Mouse (Mus musculus): ENCODE data around the gene Rnf169. TPM values are rescaled to one million over a fixed set of nuclear protein-coding genes. Genes with fewer than 3 reads are reported as not detected.
"Not testable (repeated sequence)": the region's sequence is repeated elsewhere in the genome, so short reads cannot be mapped to it uniquely, and the experiment has no call there.

Rnf169 gene
- polyA plus RNA-seq, 1 experiment from 2014 or later: 5.5 TPM

GRCm38 (mm10) chr7:99957226-99957965, 22.9 kb downstream of the Rnf169 start:
- WGBS: 69% methylated on average over 12 of the region's 12 CpGs
- H3K4me3 ChIP-seq (replicated peaks; ENCODE audit: low read length): no peak overlapping the region
- peaks cover 6% of the 10 kb centered on the region for H3K4me1 ChIP-seq (replicated peaks; ENCODE audit: control insufficient read depth, insufficient read depth, low read length)
- no peak overlapping the region for H3K27ac ChIP-seq (ENCODE audit: low read length)
- peak; percentile 47; the same call in 1 of the 2 replicates for ATAC-seq
- no peaks in the 10 kb centered on the region for H3K27me3 ChIP-seq (replicated peaks; ENCODE audit: control insufficient read depth, insufficient read depth, low read length)
- H3K36me3 ChIP-seq (ENCODE audit: control insufficient read depth, insufficient read depth): no peaks in the 10 kb centered on the region
- no peak overlapping the region for H3K4me2 ChIP-seq (ENCODE audit: low read length)
- no peak overlapping the region for H3K9ac ChIP-seq (replicated peaks; ENCODE audit: low read depth, low read length)
- H3K9me3 ChIP-seq (ENCODE audit: control insufficient read depth, low read length): no peaks in the 10 kb centered on the region

- H3K4me3 ChIP-seq (replicated peaks; ENCODE audit: low read length): no peak overlapping the region
- ATAC-seq: no peak
- no peak overlapping the region for H3K9ac ChIP-seq (replicated peaks; ENCODE audit: low read depth, low read length)
- no peak overlapping the region for H3K27ac ChIP-seq (ENCODE audit: low read length)
- no peaks in the 10 kb centered on the region for H3K27me3 ChIP-seq (replicated peaks; ENCODE audit: control insufficient read depth, insufficient read depth, low read length)
- H3K4me2 ChIP-seq (ENCODE audit: low read length): no peak overlapping the region
- WGBS: 94% methylated on average over 7 of the region's 7 CpGs
- no peaks in the 10 kb centered on the region for H3K9me3 ChIP-seq (ENCODE audit: control insufficient read depth, low read length)
- no peaks in the 10 kb centered on the region for H3K36me3 ChIP-seq (ENCODE audit: control insufficient read depth, insufficient read depth)
- H3K4me1 ChIP-seq (replicated peaks; ENCODE audit: control insufficient read depth, insufficient read depth, low read length): peaks cover 6% of the 10 kb centered on the region
These were observed 24.2 kb downstream of the Rnf169 start for GRCm38 (mm10) chr7:99956095-99956494.

- Histone ChIP-seq H3K4me2 (ENCODE audit: low read length) (no peak overlapping the region), H3K36me3 (ENCODE audit: control insufficient read depth, insufficient read depth) (no peaks in the 10 kb centered on the region), H3K4me1 (replicated peaks; ENCODE audit: control insufficient read depth, insufficient read depth, low read length) (peaks cover 6% of the 10 kb centered on the region), H3K9me3 (ENCODE audit: control insufficient read depth, low read length) (no peaks in the 10 kb centered on the region), H3K4me3 (replicated peaks; ENCODE audit: low read length) (no peak overlapping the region), H3K27ac (ENCODE audit: low read length) (no peak overlapping the region), H3K9ac (replicated peaks; ENCODE audit: low read depth, low read length) (no peak overlapping the region), H3K27me3 (replicated peaks; ENCODE audit: control insufficient read depth, insufficient read depth, low read length) (no peaks in the 10 kb centered on the region)
- WGBS: 92% methylated on average over 8 of the region's 8 CpGs
- ATAC-seq: no peak
These were observed 26.0 kb downstream of the Rnf169 start for GRCm38 (mm10) chr7:99954212-99954611.

DNA sequence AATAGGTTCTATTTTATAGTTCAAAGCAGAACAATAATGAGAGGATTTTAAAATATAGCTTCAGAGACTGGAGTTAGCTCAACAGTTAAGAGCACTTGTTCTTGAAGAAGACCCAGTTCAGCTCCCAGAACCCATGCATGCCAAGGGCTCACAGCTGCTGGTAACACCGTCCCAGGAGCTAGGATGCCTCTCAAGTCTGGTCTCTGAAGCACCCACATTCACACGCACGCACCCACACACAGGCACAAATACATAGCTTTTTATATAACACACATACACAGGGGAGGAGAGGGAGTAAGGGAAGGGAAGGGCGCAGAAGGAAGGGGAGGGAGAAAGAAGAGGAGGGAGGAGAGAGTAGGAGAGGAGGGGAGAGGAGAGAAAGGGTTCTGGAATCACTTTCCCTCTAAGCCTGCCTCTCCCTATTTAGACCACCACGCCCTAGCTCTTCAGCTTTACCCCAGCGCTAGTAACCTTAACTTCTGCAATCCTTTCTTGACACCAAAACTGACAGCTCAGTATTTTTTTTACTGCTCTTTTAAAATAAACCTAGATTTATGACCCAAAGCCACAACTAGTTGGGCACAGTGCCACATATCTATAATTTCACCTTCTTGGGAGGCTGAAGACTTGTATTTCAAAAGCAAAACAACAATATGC, 26.7 kb downstream of the Rnf169 start:
- H3K27ac ChIP-seq (ENCODE audit: low read length): no peak overlapping the region
- no peak for ATAC-seq
- WGBS: 90% methylated on average over 6 of the region's 6 CpGs
- H3K27me3 ChIP-seq (replicated peaks; ENCODE audit: control insufficient read depth, insufficient read depth, low read length): no peaks in the 10 kb centered on the region
- H3K4me3 ChIP-seq (replicated peaks; ENCODE audit: low read length): no peak overlapping the region
- no peaks in the 10 kb centered on the region for H3K9me3 ChIP-seq (ENCODE audit: control insufficient read depth, low read length)
- H3K4me2 ChIP-seq (ENCODE audit: low read length): no peak overlapping the region
- peaks cover 6% of the 10 kb centered on the region for H3K4me1 ChIP-seq (replicated peaks; ENCODE audit: control insufficient read depth, insufficient read depth, low read length)
- no peaks in the 10 kb centered on the region for H3K36me3 ChIP-seq (ENCODE audit: control insufficient read depth, insufficient read depth)
- no peak overlapping the region for H3K9ac ChIP-seq (replicated peaks; ENCODE audit: low read depth, low read length)

- peaks cover 11% of the 10 kb centered on the region; the same call in 1 of the 2 replicates for H3K36me3 ChIP-seq (ENCODE audit: control insufficient read depth, insufficient read depth)
- H3K27me3 ChIP-seq (replicated peaks; ENCODE audit: control insufficient read depth, insufficient read depth, low read length): no peaks in the 10 kb centered on the region
- H3K9me3 ChIP-seq (ENCODE audit: control insufficient read depth, low read length): no peaks in the 10 kb centered on the region
- no peak overlapping the region for H3K4me3 ChIP-seq (replicated peaks; ENCODE audit: low read length)
- 83% methylated on average over 9 of the region's 9 CpGs for WGBS
- no peaks in the 10 kb centered on the region; the same call in 1 of the 2 replicates for H3K4me1 ChIP-seq (replicated peaks; ENCODE audit: control insufficient read depth, insufficient read depth, low read length)
- no peak overlapping the region for H3K9ac ChIP-seq (replicated peaks; ENCODE audit: low read depth, low read length)
- no peak for ATAC-seq
- H3K4me2 ChIP-seq (ENCODE audit: low read length): no peak overlapping the region
- no peak overlapping the region for H3K27ac ChIP-seq (ENCODE audit: low read length)
These were observed 32.9 kb downstream of the Rnf169 start for GRCm38 (mm10) chr7:99947329-99947728.

DNA sequence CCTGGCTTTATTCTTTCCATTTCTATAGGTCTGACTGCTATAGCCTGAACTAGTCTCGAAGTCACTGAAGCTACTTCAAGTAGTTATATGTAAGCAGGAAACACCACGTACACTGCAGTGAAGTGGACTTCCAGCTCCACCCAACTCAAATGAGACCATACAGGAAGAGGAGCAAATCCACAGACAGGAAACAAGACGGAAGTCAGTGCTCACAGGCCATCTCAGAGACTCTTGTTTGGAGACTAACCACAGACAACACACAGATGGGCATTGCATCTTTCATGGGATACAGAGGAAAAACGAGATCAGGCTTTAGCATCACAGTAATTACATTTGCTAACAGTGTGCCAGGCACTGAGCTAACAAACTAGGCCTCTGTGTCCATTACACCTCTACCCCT, 33.9 kb downstream of the Rnf169 start:
- H3K4me3 ChIP-seq (replicated peaks; ENCODE audit: low read length): no peak overlapping the region
- peaks cover 11% of the 10 kb centered on the region; the same call in 1 of the 2 replicates for H3K36me3 ChIP-seq (ENCODE audit: control insufficient read depth, insufficient read depth)
- 93% methylated on average over 4 of the region's 4 CpGs for WGBS
- no peak overlapping the region for H3K27ac ChIP-seq (ENCODE audit: low read length)
- no peak overlapping the region for H3K4me2 ChIP-seq (ENCODE audit: low read length)
- no peak overlapping the region for H3K9ac ChIP-seq (replicated peaks; ENCODE audit: low read depth, low read length)
- ATAC-seq: no peak
- no peaks in the 10 kb centered on the region for H3K9me3 ChIP-seq (ENCODE audit: control insufficient read depth, low read length)
- no peaks in the 10 kb centered on the region for H3K27me3 ChIP-seq (replicated peaks; ENCODE audit: control insufficient read depth, insufficient read depth, low read length)
- no peaks in the 10 kb centered on the region; the same call in 1 of the 2 replicates for H3K4me1 ChIP-seq (replicated peaks; ENCODE audit: control insufficient read depth, insufficient read depth, low read length)

DNA sequence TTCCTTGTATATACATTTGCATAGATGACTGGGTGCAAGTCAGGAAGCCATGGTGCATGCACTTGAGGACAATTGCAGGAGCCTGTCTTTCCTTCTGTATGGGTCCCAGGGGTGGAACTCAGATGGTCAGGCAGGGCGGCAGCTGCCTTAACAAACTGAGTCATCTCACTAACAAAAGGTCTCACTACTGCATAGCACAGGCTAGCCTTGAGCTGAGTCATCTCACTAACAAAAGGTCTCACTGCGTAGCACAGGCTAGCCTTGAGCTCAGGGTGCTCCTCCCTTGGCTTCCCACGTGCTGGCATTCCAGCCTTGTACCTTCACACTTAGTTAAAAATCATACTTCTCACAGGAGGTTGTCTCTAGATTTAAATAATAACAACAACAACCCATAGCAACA, 34.3 kb downstream of the Rnf169 start:
- H3K9ac ChIP-seq (replicated peaks; ENCODE audit: low read depth, low read length): no peak overlapping the region
- no peak overlapping the region for H3K27ac ChIP-seq (ENCODE audit: low read length)
- peaks cover 11% of the 10 kb centered on the region; the same call in 1 of the 2 replicates for H3K36me3 ChIP-seq (ENCODE audit: control insufficient read depth, insufficient read depth)
- H3K4me3 ChIP-seq (replicated peaks; ENCODE audit: low read length): no peak overlapping the region
- WGBS: 96% methylated on average over 3 of the region's 3 CpGs
- H3K9me3 ChIP-seq (ENCODE audit: control insufficient read depth, low read length): no peaks in the 10 kb centered on the region
- no peak overlapping the region for H3K4me2 ChIP-seq (ENCODE audit: low read length)
- ATAC-seq: no peak
- no peaks in the 10 kb centered on the region; the same call in 1 of the 2 replicates for H3K4me1 ChIP-seq (replicated peaks; ENCODE audit: control insufficient read depth, insufficient read depth, low read length)
- H3K27me3 ChIP-seq (replicated peaks; ENCODE audit: control insufficient read depth, insufficient read depth, low read length): no peaks in the 10 kb centered on the region

DNA sequence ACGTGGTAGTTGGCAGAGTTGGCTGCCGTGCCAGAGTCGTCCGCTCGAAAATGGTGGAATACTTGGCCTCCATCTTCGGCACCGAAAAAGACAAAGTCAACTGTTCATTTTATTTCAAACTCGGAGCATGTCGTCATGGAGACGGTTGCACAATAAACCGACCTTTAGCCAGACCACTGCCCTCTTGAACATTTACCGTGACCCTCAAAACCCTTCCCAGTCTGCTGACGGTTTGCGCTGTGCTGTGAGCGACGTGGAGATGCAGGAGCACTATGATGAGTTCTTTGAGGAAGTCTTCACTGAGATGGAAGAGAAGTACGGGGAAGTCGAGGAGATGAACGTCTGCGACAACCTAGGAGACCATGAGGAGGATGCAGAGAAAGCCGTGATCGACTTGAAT, 35.2 kb downstream of the Rnf169 start:
- not testable (repeated sequence) for H3K27ac ChIP-seq (ENCODE audit: low read length); H3K27me3 ChIP-seq (replicated peaks; ENCODE audit: control insufficient read depth, insufficient read depth, low read length); ATAC-seq; H3K9ac ChIP-seq (replicated peaks; ENCODE audit: low read depth, low read length); H3K4me3 ChIP-seq (replicated peaks; ENCODE audit: low read length); H3K4me1 ChIP-seq (replicated peaks; ENCODE audit: control insufficient read depth, insufficient read depth, low read length); H3K4me2 ChIP-seq (ENCODE audit: low read length); H3K9me3 ChIP-seq (ENCODE audit: control insufficient read depth, low read length)
- WGBS: 96% methylated on average over 22 of the region's 22 CpGs
- H3K36me3 ChIP-seq (ENCODE audit: control insufficient read depth, insufficient read depth): peaks cover 11% of the 10 kb centered on the region; the same call in 1 of the 2 replicates

- no peak overlapping the region for H3K4me2 ChIP-seq (ENCODE audit: low read length)
- no peak overlapping the region for H3K4me3 ChIP-seq (replicated peaks; ENCODE audit: low read length)
- no peaks in the 10 kb centered on the region for H3K27me3 ChIP-seq (replicated peaks; ENCODE audit: control insufficient read depth, insufficient read depth, low read length)
- H3K27ac ChIP-seq (ENCODE audit: low read length): no peak overlapping the region
- no peaks in the 10 kb centered on the region for H3K9me3 ChIP-seq (ENCODE audit: control insufficient read depth, low read length)
- peaks cover 11% of the 10 kb centered on the region; the same call in 1 of the 2 replicates for H3K36me3 ChIP-seq (ENCODE audit: control insufficient read depth, insufficient read depth)
- WGBS: 98% methylated on average over 3 of the region's 3 CpGs
- H3K4me1 ChIP-seq (replicated peaks; ENCODE audit: control insufficient read depth, insufficient read depth, low read length): no peaks in the 10 kb centered on the region; the same call in 1 of the 2 replicates
- no peak overlapping the region for H3K9ac ChIP-seq (replicated peaks; ENCODE audit: low read depth, low read length)
- no peak for ATAC-seq
These were observed 35.7 kb downstream of the Rnf169 start for GRCm38 (mm10) chr7:99944520-99944919.
